ENCODE assay signal across 12 mouse cellular contexts in genomic region chr2:174897424-174897823, GRCm38 (mm10).
DNase-seq lines count a peak whose midpoint lies in the region; ATAC-seq and TF ChIP-seq lines count a peak whose summit lies in the region.
"Had no signal": no experiment of that assay in that cellular context is flagged by ENCODE, and none has a peak within 500 bp of the region (broad histone marks: within the 10 kb centered on the region; RNA-seq: fewer than 3 reads in every experiment).

No protein-coding gene starts in this region.

- TF ChIP-seq EP300 in liver, postnatal 0 days (IDR thresholded peaks at IDR 0.05; ENCODE audit: low read depth) = no peak

- no peak overlapping the region for H3K4me2 ChIP-seq in liver, postnatal 0 days (ENCODE audit: low read depth, low read length)
- no peak overlapping the region for H3K4me2 ChIP-seq in midbrain, embryonic 11.5 days
- H3K4me2 ChIP-seq: embryonic facial prominence, embryonic 12.5 days; limb, embryonic 15.5 days had no signal

- peaks cover 13% of the 10 kb centered on the region; the same call in 1 of the 2 replicates for H3K4me1 ChIP-seq in limb, embryonic 10.5 days
- no peaks in the 10 kb centered on the region for H3K4me1 ChIP-seq in liver, postnatal 0 days (ENCODE audit: insufficient read depth)
- H3K4me1 ChIP-seq in midbrain, embryonic 11.5 days (ENCODE audit: control insufficient read depth, insufficient read depth, low read length) = no peaks in the 10 kb centered on the region

- DNase-seq in gastrocnemius, adult 18-20 months (ENCODE audit: low spot score) = peak; percentile 6
- no peak for DNase-seq in gastrocnemius, postnatal 36 days
- peak; percentile 25 for DNase-seq in urinary bladder, adult 2 months (ENCODE audit: low spot score)
- no peak for DNase-seq in urinary bladder, postnatal 4 days (ENCODE audit: low spot score in 2 of 2)
- no peak for DNase-seq in limb, embryonic 10.5 days (ENCODE audit: low spot score)
- no peak for DNase-seq in liver, postnatal 0 days
- DNase-seq in right cerebral cortex, postnatal 14 days = no peak
- DNase-seq in midbrain, embryonic 11.5 days (ENCODE audit: low spot score, missing footprints) = no peak
- DNase-seq: cerebellum, adult 9-10 months had no signal

- H3K36me3 ChIP-seq in limb, embryonic 10.5 days = no peaks in the 10 kb centered on the region
- no peaks in the 10 kb centered on the region for H3K36me3 ChIP-seq in liver, postnatal 0 days (replicated peaks; ENCODE audit: insufficient read depth, low read length)
- no peaks in the 10 kb centered on the region for H3K36me3 ChIP-seq in midbrain, embryonic 11.5 days (ENCODE audit: control insufficient read depth, insufficient read depth, low read length)
- H3K36me3 ChIP-seq: embryonic facial prominence, embryonic 12.5 days; limb, embryonic 15.5 days had no signal

- WGBS in limb, embryonic 10.5 days = 35% methylated on average over 8 of the region's 8 CpGs
- 37% methylated on average over 8 of the region's 8 CpGs for WGBS in liver, postnatal 0 days (ENCODE audit: insufficient replicate concordance)
- 75% methylated on average over 8 of the region's 8 CpGs for WGBS in midbrain, embryonic 11.5 days

- H3K9ac ChIP-seq in liver, postnatal 0 days (replicated peaks) = no peak overlapping the region
- H3K9ac ChIP-seq in midbrain, embryonic 11.5 days (ENCODE audit: low read length) = no peak overlapping the region
- H3K9ac ChIP-seq: embryonic facial prominence, embryonic 12.5 days; limb, embryonic 15.5 days had no signal

- H3K27me3 ChIP-seq in limb, embryonic 10.5 days (ENCODE audit: low read depth, poor library complexity, severe bottlenecking) = no peaks in the 10 kb centered on the region
- H3K27me3 ChIP-seq in liver, postnatal 0 days (ENCODE audit: insufficient read depth, low read length) = no peaks in the 10 kb centered on the region
- no peaks in the 10 kb centered on the region for H3K27me3 ChIP-seq in midbrain, embryonic 11.5 days (ENCODE audit: control insufficient read depth, insufficient read depth, low read length)
- H3K27me3 ChIP-seq: embryonic facial prominence, embryonic 12.5 days; limb, embryonic 15.5 days had no signal

- H3K9me3 ChIP-seq in limb, embryonic 10.5 days (replicated peaks) = no peaks in the 10 kb centered on the region
- no peaks in the 10 kb centered on the region for H3K9me3 ChIP-seq in liver, postnatal 0 days (ENCODE audit: low read length)
- H3K9me3 ChIP-seq in midbrain, embryonic 11.5 days (ENCODE audit: control insufficient read depth, low read length) = no peaks in the 10 kb centered on the region
- H3K9me3 ChIP-seq: embryonic facial prominence, embryonic 12.5 days; limb, embryonic 15.5 days had no signal

- no peak for ATAC-seq in liver, postnatal 0 days
- no peak for ATAC-seq in midbrain, embryonic 11.5 days (ENCODE audit: low FRiP score)

- intact Hi-C loops in gastrocnemius, postnatal 36 days (cut with DNase I) = no loop called here

- 0 out of 2 replicates have a peak overlapping the region, but pooled peaks have one; percentile 3 for H3K27ac ChIP-seq in limb, embryonic 10.5 days
- H3K27ac ChIP-seq in liver, postnatal 0 days (ENCODE audit: low read depth) = no peak overlapping the region
- no peak overlapping the region for H3K27ac ChIP-seq in midbrain, embryonic 11.5 days (ENCODE audit: low read depth, low read length)
- H3K27ac ChIP-seq: embryonic facial prominence, embryonic 12.5 days; macrophage had no signal

- H3K4me3 ChIP-seq in limb, embryonic 10.5 days = no peak overlapping the region
- H3K4me3 ChIP-seq in liver, postnatal 0 days (ENCODE audit: low read depth, low read length) = no peak overlapping the region
- no peak overlapping the region for H3K4me3 ChIP-seq in midbrain, embryonic 11.5 days (ENCODE audit: low read depth, low read length)
- H3K4me3 ChIP-seq: embryonic facial prominence, embryonic 12.5 days; limb, embryonic 15.5 days had no signal

- no peak for TF ChIP-seq CTCF in liver, postnatal 0 days (IDR thresholded peaks at IDR 0.05; ENCODE audit: low read depth)

Comparison
In these comparisons a context has a peak if more than half of its experiments do, and no peak if none do; other contexts are left out.
1. DNase-seq: peak in gastrocnemius, adult 18-20 months (single experiment) and urinary bladder, adult 2 months (single experiment); none in gastrocnemius, postnatal 36 days (0 of 2), urinary bladder, postnatal 4 days (0 of 2), limb, embryonic 10.5 days (single experiment), liver, postnatal 0 days (single experiment), right cerebral cortex, postnatal 14 days (single experiment) and midbrain, embryonic 11.5 days (single experiment).